Mouse (Mus musculus): Measurements from ENCODE around the gene Lmna. TPM values are rescaled to one million over a fixed set of nuclear protein-coding genes. Genes with fewer than 3 reads are reported as not detected.
A peak's percentile ranks its signal among the peaks of the same experiment; 100 is the strongest.

The Lmna gene
- polyA plus RNA-seq, 1 experiment from 2014 or later, result 155 TPM

- Histone ChIP-seq H3K9ac (ENCODE audit: low read depth, low read length) (no peak overlapping the region), H3K4me2 (no peak overlapping the region), H3K9me3 (ENCODE audit: control insufficient read depth, low read length) (no peaks in the 10 kb centered on the region), H3K4me1 (replicated peaks; ENCODE audit: control insufficient read depth, insufficient read depth, low read length) (peaks cover 50% of the 10 kb centered on the region), H3K27ac (ENCODE audit: low read depth, low read length) (no peak overlapping the region; the same call in 1 of the 2 replicates), H3K36me3 (ENCODE audit: control insufficient read depth, insufficient read depth, low read length) (no peaks in the 10 kb centered on the region), H3K27me3 (replicated peaks; ENCODE audit: control insufficient read depth, insufficient read depth, low read length) (no peaks in the 10 kb centered on the region), H3K4me3 (ENCODE audit: low read depth, low read length) (no peak overlapping the region)
- WGBS, result 40% methylated on average over 4 of the region's 4 CpGs
- ATAC-seq (replicated peaks; ENCODE audit: low FRiP score) (no peak), DNase-seq (ENCODE audit: low spot score) (no peak)
These were observed 1.8 kb upstream of the Lmna start for GRCm38 (mm10) chr3:88511559-88511958.

- no peak for DNase-seq (ENCODE audit: low spot score)
- Histone ChIP-seq H3K36me3 (ENCODE audit: control insufficient read depth, insufficient read depth, low read length) (no peaks in the 10 kb centered on the region), H3K27ac (ENCODE audit: low read depth, low read length) (peak overlapping the region; percentile 81), H3K9ac (ENCODE audit: low read depth, low read length) (peak overlapping the region; percentile 57), H3K27me3 (replicated peaks; ENCODE audit: control insufficient read depth, insufficient read depth, low read length) (no peaks in the 10 kb centered on the region), H3K9me3 (ENCODE audit: control insufficient read depth, low read length) (no peaks in the 10 kb centered on the region), H3K4me2 (peak overlapping the region; percentile 71), H3K4me1 (replicated peaks; ENCODE audit: control insufficient read depth, insufficient read depth, low read length) (peaks cover 51% of the 10 kb centered on the region), H3K4me3 (ENCODE audit: low read depth, low read length) (peak overlapping the region; percentile 41)
- ATAC-seq (replicated peaks; ENCODE audit: low FRiP score), result no peak
- 47% methylated on average over 13 of the region's 13 CpGs for WGBS
These were observed 899 bp upstream of the Lmna start for GRCm38 (mm10) chr3:88510421-88511289.

GRCm38 (mm10) chr3:88509250-88509649 is 506 bp downstream of the Lmna start:
- peak overlapping the region; percentile 57 for H3K9ac ChIP-seq (ENCODE audit: low read depth, low read length)
- H3K9me3 ChIP-seq (ENCODE audit: control insufficient read depth, low read length), result no peaks in the 10 kb centered on the region
- peak overlapping the region; percentile 81 for H3K27ac ChIP-seq (ENCODE audit: low read depth, low read length)
- peak overlapping the region; percentile 71 for H3K4me2 ChIP-seq
- peak overlapping the region; percentile 41 for H3K4me3 ChIP-seq (ENCODE audit: low read depth, low read length)
- H3K27me3 ChIP-seq (replicated peaks; ENCODE audit: control insufficient read depth, insufficient read depth, low read length), result no peaks in the 10 kb centered on the region
- ATAC-seq (replicated peaks; ENCODE audit: low FRiP score), result no peak; the same call in 1 of the 2 replicates
- H3K4me1 ChIP-seq (replicated peaks; ENCODE audit: control insufficient read depth, insufficient read depth, low read length), result peaks cover 53% of the 10 kb centered on the region
- 54% methylated on average over 3 of the region's 3 CpGs for WGBS
- no peaks in the 10 kb centered on the region for H3K36me3 ChIP-seq (ENCODE audit: control insufficient read depth, insufficient read depth, low read length)
- DNase-seq (ENCODE audit: low spot score), result no peak

DNA sequence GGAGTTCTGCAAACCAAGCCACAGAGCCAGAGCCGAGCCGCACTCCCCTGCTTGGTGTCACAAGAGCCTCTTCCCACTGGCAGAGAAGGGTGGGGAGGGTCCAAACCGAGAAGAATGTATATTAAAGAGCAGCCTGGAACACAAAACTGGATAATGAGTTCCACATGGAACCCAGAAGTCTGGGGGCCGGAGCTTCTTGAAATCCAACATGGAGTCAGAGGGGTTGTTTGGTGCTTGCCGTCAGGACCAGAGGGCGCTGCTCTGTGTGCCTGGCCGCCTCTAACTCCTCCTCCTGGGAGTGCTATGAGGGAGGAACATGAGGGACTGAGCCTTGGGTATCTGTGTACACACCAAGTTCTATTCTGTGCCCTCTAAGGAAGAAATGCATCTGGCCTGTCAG is 4.0 kb downstream of the Lmna start:
- H3K9ac ChIP-seq (ENCODE audit: low read depth, low read length), result no peak overlapping the region
- no peaks in the 10 kb centered on the region for H3K27me3 ChIP-seq (replicated peaks; ENCODE audit: control insufficient read depth, insufficient read depth, low read length)
- ATAC-seq (replicated peaks; ENCODE audit: low FRiP score) (no peak), DNase-seq (ENCODE audit: low spot score) (no peak)
- no peak overlapping the region for H3K4me2 ChIP-seq
- peaks cover 45% of the 10 kb centered on the region for H3K4me1 ChIP-seq (replicated peaks; ENCODE audit: control insufficient read depth, insufficient read depth, low read length)
- H3K9me3 ChIP-seq (ENCODE audit: control insufficient read depth, low read length), result no peaks in the 10 kb centered on the region
- H3K36me3 ChIP-seq (ENCODE audit: control insufficient read depth, insufficient read depth, low read length), result no peaks in the 10 kb centered on the region
- no peak overlapping the region for H3K4me3 ChIP-seq (ENCODE audit: low read depth, low read length)
- H3K27ac ChIP-seq (ENCODE audit: low read depth, low read length), result no peak overlapping the region
- 50% methylated on average over 7 of the region's 7 CpGs for whole genome bisulfite sequencing

DNA sequence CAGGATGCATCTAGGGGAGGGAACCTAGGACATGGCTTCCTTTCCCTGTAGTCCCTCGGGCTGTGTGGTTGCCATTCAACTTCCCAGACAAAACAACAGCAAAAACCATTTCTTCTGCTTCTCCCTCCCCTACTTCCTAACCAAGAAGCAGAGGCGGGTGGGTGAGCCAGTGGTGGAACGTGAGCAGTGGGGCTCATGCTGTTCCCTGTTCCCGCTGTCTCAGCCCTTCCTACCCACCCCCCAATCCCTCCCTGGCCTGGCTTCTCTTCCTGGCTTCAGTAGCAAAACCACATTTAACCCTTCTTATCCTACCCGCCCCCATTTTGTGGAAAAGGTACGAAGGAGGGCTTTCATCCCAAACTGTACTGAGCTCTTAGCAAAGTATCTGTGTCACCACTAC is 4.7 kb downstream of the Lmna start:
- no peak for ATAC-seq (replicated peaks; ENCODE audit: low FRiP score)
- H3K9ac ChIP-seq (ENCODE audit: low read depth, low read length), result no peak overlapping the region
- no peak overlapping the region; the same call in 1 of the 2 replicates for H3K27ac ChIP-seq (ENCODE audit: low read depth, low read length)
- WGBS, result 75% methylated on average over 6 of the region's 6 CpGs
- H3K9me3 ChIP-seq (ENCODE audit: control insufficient read depth, low read length), result no peaks in the 10 kb centered on the region
- DNase-seq (ENCODE audit: low spot score), result no peak
- no peak overlapping the region for H3K4me2 ChIP-seq
- H3K36me3 ChIP-seq (ENCODE audit: control insufficient read depth, insufficient read depth, low read length), result no peaks in the 10 kb centered on the region
- no peak overlapping the region for H3K4me3 ChIP-seq (ENCODE audit: low read depth, low read length)
- H3K4me1 ChIP-seq (replicated peaks; ENCODE audit: control insufficient read depth, insufficient read depth, low read length), result peaks cover 45% of the 10 kb centered on the region
- H3K27me3 ChIP-seq (replicated peaks; ENCODE audit: control insufficient read depth, insufficient read depth, low read length), result no peaks in the 10 kb centered on the region

GRCm38 (mm10) chr3:88503881-88504746 is 5.6 kb downstream of the Lmna start:
- peak overlapping the region; percentile 54; the same call in 1 of the 2 replicates for H3K27ac ChIP-seq (ENCODE audit: low read depth, low read length)
- peaks cover 43% of the 10 kb centered on the region for H3K4me1 ChIP-seq (replicated peaks; ENCODE audit: control insufficient read depth, insufficient read depth, low read length)
- ATAC-seq (replicated peaks; ENCODE audit: low FRiP score) (no peak), DNase-seq (ENCODE audit: low spot score) (no peak)
- no peaks in the 10 kb centered on the region for H3K36me3 ChIP-seq (ENCODE audit: control insufficient read depth, insufficient read depth, low read length)
- WGBS, result 45% methylated on average over 8 of the region's 8 CpGs
- H3K4me3 ChIP-seq (ENCODE audit: low read depth, low read length), result no peak overlapping the region
- H3K4me2 ChIP-seq, result no peak overlapping the region
- H3K9me3 ChIP-seq (ENCODE audit: control insufficient read depth, low read length), result no peaks in the 10 kb centered on the region
- no peaks in the 10 kb centered on the region for H3K27me3 ChIP-seq (replicated peaks; ENCODE audit: control insufficient read depth, insufficient read depth, low read length)
- H3K9ac ChIP-seq (ENCODE audit: low read depth, low read length), result no peak overlapping the region

GRCm38 (mm10) chr3:88503505-88503863 is 6.3 kb downstream of the Lmna start:
- ATAC-seq (replicated peaks; ENCODE audit: low FRiP score), result no peak
- peak overlapping the region; percentile 94 for H3K4me3 ChIP-seq (ENCODE audit: low read depth, low read length)
- H3K4me2 ChIP-seq, result peak overlapping the region; percentile 99
- H3K27me3 ChIP-seq (replicated peaks; ENCODE audit: control insufficient read depth, insufficient read depth, low read length), result no peaks in the 10 kb centered on the region
- 22% methylated on average over 4 of the region's 4 CpGs for WGBS
- H3K4me1 ChIP-seq (replicated peaks; ENCODE audit: control insufficient read depth, insufficient read depth, low read length), result peaks cover 43% of the 10 kb centered on the region
- no peaks in the 10 kb centered on the region for H3K9me3 ChIP-seq (ENCODE audit: control insufficient read depth, low read length)
- H3K9ac ChIP-seq (ENCODE audit: low read depth, low read length), result peak overlapping the region; percentile 7; the same call in 1 of the 2 replicates
- no peaks in the 10 kb centered on the region for H3K36me3 ChIP-seq (ENCODE audit: control insufficient read depth, insufficient read depth, low read length)
- DNase-seq (ENCODE audit: low spot score), result no peak
- H3K27ac ChIP-seq (ENCODE audit: low read depth, low read length), result peak overlapping the region; percentile 54

DNA sequence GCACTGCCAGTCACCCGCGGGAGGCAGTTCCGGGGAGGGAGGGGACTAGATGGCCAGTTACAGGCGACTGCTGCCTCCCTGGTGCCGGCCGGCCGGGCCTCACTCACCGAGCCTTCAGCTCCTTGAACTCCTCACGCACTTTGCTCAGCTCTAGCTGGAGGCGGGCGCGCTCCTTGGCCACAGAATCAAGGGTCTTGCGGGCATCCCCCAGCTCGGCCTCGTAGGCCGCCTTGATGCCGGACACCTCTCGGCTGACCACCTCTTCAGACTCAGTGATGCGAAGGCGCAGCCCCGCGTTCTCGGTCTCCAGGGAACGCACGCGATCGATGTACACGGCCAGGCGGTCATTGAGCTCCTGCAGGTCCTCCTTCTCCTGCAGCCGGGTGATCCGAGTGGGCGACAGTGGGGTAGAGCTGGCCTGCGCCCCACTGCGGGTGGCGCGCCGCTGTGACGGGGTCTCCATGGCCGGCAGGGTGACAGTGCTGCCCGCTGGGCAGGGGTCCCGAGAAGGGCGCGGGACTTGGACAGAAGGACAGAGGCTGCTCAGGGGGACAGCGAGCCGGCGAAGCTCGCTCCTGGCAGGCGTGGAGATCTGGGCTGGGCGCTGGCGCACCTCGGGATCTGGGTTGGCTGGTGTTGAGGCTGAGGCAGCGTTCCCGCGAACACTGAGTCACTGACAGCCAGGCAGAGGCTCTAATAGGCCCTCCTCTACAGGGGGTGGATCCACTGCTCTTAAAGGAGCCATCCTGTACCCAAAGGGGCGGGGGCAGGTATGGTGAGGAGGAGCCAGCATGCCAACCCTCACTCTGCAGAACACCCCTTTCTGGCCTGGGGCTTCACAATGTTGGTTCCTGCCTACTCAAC is 6.9 kb downstream of the Lmna start:
- peak overlapping the region; percentile 94 for H3K4me3 ChIP-seq (ENCODE audit: low read depth, low read length)
- H3K4me1 ChIP-seq (replicated peaks; ENCODE audit: control insufficient read depth, insufficient read depth, low read length), result peaks cover 43% of the 10 kb centered on the region
- peak overlapping the region; percentile 97 for H3K9ac ChIP-seq (ENCODE audit: low read depth, low read length)
- H3K4me2 ChIP-seq, result peak overlapping the region; percentile 99
- no peaks in the 10 kb centered on the region for H3K36me3 ChIP-seq (ENCODE audit: control insufficient read depth, insufficient read depth, low read length)
- peak overlapping the region; percentile 54 for H3K27ac ChIP-seq (ENCODE audit: low read depth, low read length)
- H3K27me3 ChIP-seq (replicated peaks; ENCODE audit: control insufficient read depth, insufficient read depth, low read length), result no peaks in the 10 kb centered on the region
- H3K9me3 ChIP-seq (ENCODE audit: control insufficient read depth, low read length), result no peaks in the 10 kb centered on the region
- whole genome bisulfite sequencing, result 1% methylated on average over 55 of the region's 55 CpGs
- ATAC-seq (replicated peaks; ENCODE audit: low FRiP score) (peak; percentile 94), DNase-seq (ENCODE audit: low spot score) (peak; percentile 72)
